Mouse (Mus musculus) kidney, adult 11 months (tissue): ENCODE measurements around the gene Prrt1.

Source experiments
- DNase-seq: peaks from one replicate; pipeline ENCODE4 v3.0.0; 2022

Gene Prrt1

GRCm38 (mm10) chr17:34674524-34675204 lies 45.3 kb downstream of the Prrt1 start:
- no peak for DNase-seq

GRCm38 (mm10) chr17:34675205-34676092 lies 46.1 kb downstream of the Prrt1 start:
- no peak for DNase-seq

- DNase-seq: peak; percentile 77
These were observed 46.7 kb downstream of the Prrt1 start for GRCm38 (mm10) chr17:34676093-34676460.

GRCm38 (mm10) chr17:34676671-34677070 lies 47.3 kb downstream of the Prrt1 start:
- no peak for DNase-seq

GRCm38 (mm10) chr17:34680191-34680590 lies 50.9 kb downstream of the Prrt1 start:
- no peak for DNase-seq

- no peak for DNase-seq
These were observed 51.3 kb downstream of the Prrt1 start for GRCm38 (mm10) chr17:34680621-34681020.

GRCm38 (mm10) chr17:34681132-34681571 lies 51.8 kb downstream of the Prrt1 start:
- peak; percentile 71 for DNase-seq

- peak; percentile 35 for DNase-seq
These were observed 52.7 kb downstream of the Prrt1 start for GRCm38 (mm10) chr17:34681881-34682536.
